Mouse (Mus musculus): ENCODE results near the gene Ptrh2. TPM values are rescaled to one million over a fixed set of nuclear protein-coding genes. Genes with fewer than 3 reads are reported as not detected.
A peak's percentile ranks its signal among the peaks of the same experiment; 100 is the strongest.

Ptrh2 gene
- polyA plus RNA-seq, 1 experiment from 2014 or later: 13.3 TPM

GRCm38 (mm10) chr11:86717306-86718065 is 33.7 kb downstream of the Ptrh2 start:
- TF ChIP-seq EP300 (IDR thresholded peaks at IDR 0.05; ENCODE audit: low read depth) (no peak), CTCF (IDR thresholded peaks at IDR 0.05; ENCODE audit: low read depth) (no peak)
- H3K4me2 ChIP-seq (ENCODE audit: low read depth, low read length): peak overlapping the region; percentile 24; the same call in 1 of the 2 replicates
- peaks cover 82% of the 10 kb centered on the region for H3K36me3 ChIP-seq (replicated peaks; ENCODE audit: insufficient read depth, low read length)
- no peaks in the 10 kb centered on the region for H3K4me1 ChIP-seq (ENCODE audit: insufficient read depth)
- H3K9me3 ChIP-seq (ENCODE audit: low read length): no peaks in the 10 kb centered on the region
- DNase-seq: no peak
- no peak overlapping the region for H3K4me3 ChIP-seq (ENCODE audit: low read depth, low read length)
- ATAC-seq: no peak
- H3K27ac ChIP-seq (ENCODE audit: low read depth): peak overlapping the region; percentile 70
- H3K9ac ChIP-seq (replicated peaks): no peak overlapping the region
- H3K27me3 ChIP-seq (ENCODE audit: insufficient read depth, low read length): no peaks in the 10 kb centered on the region
- WGBS (ENCODE audit: insufficient replicate concordance): 53% methylated on average over 6 of the region's 6 CpGs

- Histone ChIP-seq H3K36me3 (replicated peaks; ENCODE audit: insufficient read depth, low read length) (peaks cover 80% of the 10 kb centered on the region), H3K9me3 (ENCODE audit: low read length) (no peaks in the 10 kb centered on the region), H3K4me1 (ENCODE audit: insufficient read depth) (no peaks in the 10 kb centered on the region), H3K9ac (replicated peaks) (no peak overlapping the region), H3K4me3 (ENCODE audit: low read depth, low read length) (no peak overlapping the region), H3K4me2 (ENCODE audit: low read depth, low read length) (no peak overlapping the region), H3K27ac (ENCODE audit: low read depth) (peak overlapping the region; percentile 70), H3K27me3 (ENCODE audit: insufficient read depth, low read length) (no peaks in the 10 kb centered on the region)
- DNase-seq: no peak
- TF ChIP-seq EP300 (IDR thresholded peaks at IDR 0.05; ENCODE audit: low read depth) (no peak), CTCF (IDR thresholded peaks at IDR 0.05; ENCODE audit: low read depth) (no peak)
- ATAC-seq: no peak
- 91% methylated on average over 3 of the region's 3 CpGs for WGBS (ENCODE audit: insufficient replicate concordance)
Measured at GRCm38 (mm10) chr11:86718369-86718768, 34.6 kb downstream of the Ptrh2 start.

DNA sequence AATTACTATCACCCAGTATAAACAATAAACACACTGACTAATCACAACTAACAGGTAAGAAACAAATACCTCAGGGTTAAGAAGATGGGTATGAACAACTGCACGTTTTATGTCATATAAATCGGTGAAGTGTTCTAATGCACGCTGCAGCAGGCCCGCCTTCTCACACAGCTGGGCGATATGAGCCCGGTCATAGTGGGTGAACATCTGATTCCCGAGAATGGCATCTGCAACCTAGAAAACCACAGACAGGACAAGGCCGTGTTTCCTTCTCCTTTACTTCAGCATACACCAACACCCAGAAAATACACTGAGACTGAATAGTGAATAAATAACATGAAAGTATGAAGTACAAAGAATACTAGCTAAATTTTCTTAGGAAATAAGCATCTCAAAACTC is 35.6 kb downstream of the Ptrh2 start:
- ATAC-seq: no peak

GRCm38 (mm10) chr11:86724004-86724403 is 40.2 kb downstream of the Ptrh2 start:
- WGBS (ENCODE audit: insufficient replicate concordance): 78% methylated on average over 3 of the region's 3 CpGs
- no peaks in the 10 kb centered on the region for H3K9me3 ChIP-seq (ENCODE audit: low read length)
- TF ChIP-seq CTCF (IDR thresholded peaks at IDR 0.05; ENCODE audit: low read depth): no peak
- no peak for TF ChIP-seq EP300 (IDR thresholded peaks at IDR 0.05; ENCODE audit: low read depth)
- no peak overlapping the region for H3K4me2 ChIP-seq (ENCODE audit: low read depth, low read length)
- no peak for ATAC-seq
- H3K4me1 ChIP-seq (ENCODE audit: insufficient read depth): peaks cover 3% of the 10 kb centered on the region; the same call in 1 of the 2 replicates
- no peak overlapping the region for H3K4me3 ChIP-seq (ENCODE audit: low read depth, low read length)
- no peaks in the 10 kb centered on the region for H3K27me3 ChIP-seq (ENCODE audit: insufficient read depth, low read length)
- H3K9ac ChIP-seq (replicated peaks): no peak overlapping the region
- H3K36me3 ChIP-seq (replicated peaks; ENCODE audit: insufficient read depth, low read length): peaks cover 65% of the 10 kb centered on the region
- H3K27ac ChIP-seq (ENCODE audit: low read depth): no peak overlapping the region
- DNase-seq: no peak

More for the DNA sequence above, 35.6 kb downstream of the Ptrh2 start:
- H3K4me1 ChIP-seq (ENCODE audit: insufficient read depth): no peaks in the 10 kb centered on the region
- no peak overlapping the region for H3K9ac ChIP-seq (replicated peaks)
- TF ChIP-seq EP300 (IDR thresholded peaks at IDR 0.05; ENCODE audit: low read depth) (no peak), CTCF (IDR thresholded peaks at IDR 0.05; ENCODE audit: low read depth) (no peak)
- H3K4me2 ChIP-seq (ENCODE audit: low read depth, low read length): no peak overlapping the region
- no peaks in the 10 kb centered on the region for H3K9me3 ChIP-seq (ENCODE audit: low read length)
- H3K4me3 ChIP-seq (ENCODE audit: low read depth, low read length): no peak overlapping the region
- no peak overlapping the region for H3K27ac ChIP-seq (ENCODE audit: low read depth)
- WGBS (ENCODE audit: insufficient replicate concordance): 42% methylated on average over 8 of the region's 8 CpGs
- H3K36me3 ChIP-seq (replicated peaks; ENCODE audit: insufficient read depth, low read length): peaks cover 80% of the 10 kb centered on the region
- H3K27me3 ChIP-seq (ENCODE audit: insufficient read depth, low read length): no peaks in the 10 kb centered on the region
- DNase-seq: no peak

- Histone ChIP-seq H3K4me3 (ENCODE audit: low read depth, low read length) (no peak overlapping the region), H3K9me3 (ENCODE audit: low read length) (no peaks in the 10 kb centered on the region), H3K4me1 (ENCODE audit: insufficient read depth) (peaks cover 3% of the 10 kb centered on the region; the same call in 1 of the 2 replicates), H3K9ac (replicated peaks) (no peak overlapping the region), H3K27me3 (ENCODE audit: insufficient read depth, low read length) (no peaks in the 10 kb centered on the region), H3K4me2 (ENCODE audit: low read depth, low read length) (no peak overlapping the region), H3K36me3 (replicated peaks; ENCODE audit: insufficient read depth, low read length) (peaks cover 65% of the 10 kb centered on the region), H3K27ac (ENCODE audit: low read depth) (no peak overlapping the region)
- TF ChIP-seq CTCF (IDR thresholded peaks at IDR 0.05; ENCODE audit: low read depth) (no peak), EP300 (IDR thresholded peaks at IDR 0.05; ENCODE audit: low read depth) (no peak)
- peak; percentile 66; the same call in 1 of the 2 replicates for ATAC-seq
- WGBS (ENCODE audit: insufficient replicate concordance): 70% methylated on average over 7 of the region's 7 CpGs
- peak; percentile 65 for DNase-seq
Measured at GRCm38 (mm10) chr11:86724982-86725381, 41.2 kb downstream of the Ptrh2 start.

GRCm38 (mm10) chr11:86725607-86726006 is 41.8 kb downstream of the Ptrh2 start:
- no peak overlapping the region for H3K4me3 ChIP-seq (ENCODE audit: low read depth, low read length)
- TF ChIP-seq CTCF (IDR thresholded peaks at IDR 0.05; ENCODE audit: low read depth) (no peak), EP300 (IDR thresholded peaks at IDR 0.05; ENCODE audit: low read depth) (no peak)
- H3K36me3 ChIP-seq (replicated peaks; ENCODE audit: insufficient read depth, low read length): peaks cover 64% of the 10 kb centered on the region
- H3K4me2 ChIP-seq (ENCODE audit: low read depth, low read length): no peak overlapping the region
- no peak overlapping the region for H3K27ac ChIP-seq (ENCODE audit: low read depth)
- H3K9ac ChIP-seq (replicated peaks): no peak overlapping the region
- no peak for DNase-seq
- ATAC-seq: no peak
- H3K4me1 ChIP-seq (ENCODE audit: insufficient read depth): peaks cover 3% of the 10 kb centered on the region; the same call in 1 of the 2 replicates
- H3K27me3 ChIP-seq (ENCODE audit: insufficient read depth, low read length): no peaks in the 10 kb centered on the region
- no peaks in the 10 kb centered on the region for H3K9me3 ChIP-seq (ENCODE audit: low read length)
